Mouse (Mus musculus) embryonic fibroblast, embryonic 13.5 days (primary cell): ENCODE results near the gene Zfp383.
"Not testable (repeated sequence)": the region's sequence is repeated elsewhere in the genome, so short reads cannot be mapped to it uniquely, and the experiment has no call there.

Experiments
- CTCF ChIP-seq: IDR thresholded peaks from 2 replicates; pipeline ENCODE4 v1.5.1; 2011; ENCODE audit warnings: mild to moderate bottlenecking, control low read depth, low read length, moderate library complexity, borderline replicate concordance; ENCODE audit not compliant: insufficient read depth
- POLR2A ChIP-seq: IDR thresholded peaks from 2 replicates; pipeline ENCODE4 v1.6.1; 2011; ENCODE audit warnings: low read depth, mild to moderate bottlenecking, control low read depth, low read length, moderate library complexity

DNA sequence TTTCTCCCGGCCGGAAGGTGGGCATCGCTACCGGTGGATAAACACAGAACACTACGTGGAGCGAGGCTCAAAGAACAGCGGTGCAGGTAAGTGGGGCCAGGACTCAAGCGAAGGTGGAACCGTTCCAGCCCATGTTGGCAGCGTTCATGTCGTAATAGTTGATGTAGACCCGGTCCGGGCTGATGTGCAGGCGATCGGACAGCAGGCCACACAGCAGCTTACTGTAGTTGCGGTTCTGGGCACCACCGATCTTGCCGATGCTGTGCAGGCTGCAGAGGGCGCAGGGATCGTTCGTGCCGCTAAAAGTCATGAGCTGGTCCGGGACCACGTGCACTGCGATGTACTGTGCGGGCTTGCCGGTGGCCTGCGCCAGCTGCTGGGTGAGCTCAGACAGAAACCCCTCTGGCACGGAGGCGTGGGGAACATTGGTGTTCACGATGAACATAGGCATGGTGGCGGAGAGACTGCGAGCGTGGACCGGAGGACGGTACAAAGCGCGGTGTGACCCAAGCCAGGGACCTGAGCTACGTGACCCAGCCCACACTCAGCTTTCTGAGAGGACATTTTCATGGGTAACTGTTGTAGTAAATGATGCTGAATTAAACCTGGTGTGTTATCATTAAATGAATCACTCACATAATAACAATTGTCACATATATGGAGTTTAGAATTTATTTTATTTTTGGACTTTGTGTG, 57.2 kb downstream of the Zfp383 start:
- not testable (repeated sequence) for TF ChIP-seq CTCF, POLR2A
